Mouse (Mus musculus) lung, postnatal 4 days (tissue): ENCODE measurements around the gene Gm45062.

Experiments used
- DNase-seq, 2 experiments: peaks; one replicate each; pipeline ENCODE4 v3.0.0; 2021

The Gm45062 gene

GRCm38 (mm10) chr6:8420187-8420503 is 160.9 kb downstream of the Gm45062 start:
- no peak for DNase-seq

GRCm38 (mm10) chr6:8421421-8421820 is 162.2 kb downstream of the Gm45062 start:
- no peak for DNase-seq

- DNase-seq: peak in 1 of 2 experiments; percentile 38
These were observed 162.8 kb downstream of the Gm45062 start for GRCm38 (mm10) chr6:8421959-8422581.

- no peak for DNase-seq
These were observed 163.9 kb downstream of the Gm45062 start for GRCm38 (mm10) chr6:8423142-8423541.

GRCm38 (mm10) chr6:8427692-8428091 is 168.4 kb downstream of the Gm45062 start:
- DNase-seq: no peak

- DNase-seq: no peak
These were observed 171.5 kb downstream of the Gm45062 start for GRCm38 (mm10) chr6:8430610-8431234.

GRCm38 (mm10) chr6:8433179-8433578 is 173.9 kb downstream of the Gm45062 start:
- no peak for DNase-seq

GRCm38 (mm10) chr6:8437937-8438336 is 178.7 kb downstream of the Gm45062 start:
- DNase-seq: no peak

- no peak for DNase-seq
These were observed 182.6 kb downstream of the Gm45062 start for GRCm38 (mm10) chr6:8441814-8442213.

GRCm38 (mm10) chr6:8446786-8447185 is 187.5 kb downstream of the Gm45062 start:
- DNase-seq: peak; percentile 8 to 46

- no peak for DNase-seq
These were observed 196.3 kb downstream of the Gm45062 start for GRCm38 (mm10) chr6:8455599-8455998.

GRCm38 (mm10) chr6:8458596-8458995 is 199.3 kb downstream of the Gm45062 start:
- DNase-seq: no peak

GRCm38 (mm10) chr6:8462447-8462846 is 203.2 kb downstream of the Gm45062 start:
- no peak for DNase-seq

- no peak for DNase-seq
These were observed 206.1 kb downstream of the Gm45062 start for GRCm38 (mm10) chr6:8465388-8465787.

- DNase-seq: no peak
These were observed 206.7 kb downstream of the Gm45062 start for GRCm38 (mm10) chr6:8465985-8466384.

GRCm38 (mm10) chr6:8467667-8468337 is 208.6 kb downstream of the Gm45062 start:
- DNase-seq: no peak

- DNase-seq: no peak
These were observed 210.7 kb downstream of the Gm45062 start for GRCm38 (mm10) chr6:8469918-8470317.

GRCm38 (mm10) chr6:8472125-8472524 is 212.9 kb downstream of the Gm45062 start:
- DNase-seq: no peak

GRCm38 (mm10) chr6:8472915-8473314 is 213.7 kb downstream of the Gm45062 start:
- peak; percentile 36 to 81 for DNase-seq

GRCm38 (mm10) chr6:8473498-8473897 is 214.2 kb downstream of the Gm45062 start:
- peak; percentile 22 to 64 for DNase-seq

- no peak for DNase-seq
These were observed 215.1 kb downstream of the Gm45062 start for GRCm38 (mm10) chr6:8474316-8474715.

GRCm38 (mm10) chr6:8474820-8475219 is 215.6 kb downstream of the Gm45062 start:
- peak in 1 of 2 experiments; percentile 27 for DNase-seq

- DNase-seq: no peak
These were observed 219.9 kb downstream of the Gm45062 start for GRCm38 (mm10) chr6:8479176-8479575.
